In the genomic region with DNA sequence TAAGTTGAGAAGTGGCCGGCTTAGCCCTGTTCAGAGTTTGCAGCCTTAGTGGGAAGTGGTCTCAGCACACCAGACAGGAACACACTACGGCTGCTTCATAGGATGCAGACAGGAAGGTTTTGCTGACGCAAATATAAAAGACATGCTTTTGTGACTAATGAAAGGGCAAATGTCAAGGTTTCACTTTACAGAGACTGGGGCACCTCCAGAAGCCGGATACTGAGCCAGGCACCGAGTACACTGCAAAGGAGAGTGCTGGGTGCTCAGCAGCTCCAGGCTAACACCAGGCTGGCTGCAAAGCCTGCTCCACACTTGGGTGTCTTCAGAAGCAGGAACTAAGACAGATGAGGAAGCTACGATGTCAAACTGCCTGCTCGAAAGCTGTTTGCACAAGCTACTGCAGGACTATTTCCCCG, we compare ENCODE assay signal across 10 mouse cellular contexts. TPM values are rescaled to one million over a fixed set of nuclear protein-coding genes. Genes with fewer than 3 reads are reported as not detected.
A peak's percentile ranks its signal among the peaks of the same experiment; 100 is the strongest.
DNase-seq lines count a peak whose midpoint lies in the region; ATAC-seq and TF ChIP-seq lines count a peak whose summit lies in the region.
"Had no signal": no experiment of that assay in that cellular context is flagged by ENCODE, and none has a peak within 500 bp of the region (broad histone marks: within the 10 kb centered on the region; RNA-seq: fewer than 3 reads in every experiment).

No protein-coding gene starts in this region.

- TF ChIP-seq POLR2A in MEL (IDR thresholded peaks at IDR 0.05; ENCODE audit: control insufficient read depth in 1 of 2, insufficient read depth in 1 of 2, low read depth in 1 of 2, low read length in 2 of 2, poor library complexity in 1 of 2) = no peak

- H3K27me3 ChIP-seq in MEL (ENCODE audit: control insufficient read depth in 1 of 2, insufficient read depth in 2 of 2, low read length in 2 of 2) = no peaks in the 10 kb centered on the region
- H3K27me3 ChIP-seq: hindbrain, embryonic 12.5 days; neural tube, embryonic 13.5 days had no signal

- peak; percentile 56 for ATAC-seq in granulocyte monocyte progenitor cell, adult 5-6 weeks (replicated peaks; ENCODE audit: poor library complexity, severe bottlenecking)
- peak; percentile 68 for ATAC-seq in neutrophil, adult 5-6 weeks (ENCODE audit: extremely low read depth, insufficient number of reproducible peaks, low FRiP score, poor library complexity, severe bottlenecking)
- no peak for ATAC-seq in megakaryocyte-erythroid progenitor cell, adult 5-6 weeks (replicated peaks; ENCODE audit: low FRiP score, low TSS enrichment, poor library complexity, severe bottlenecking)

- no peaks in the 10 kb centered on the region for H3K9me3 ChIP-seq in MEL (replicated peaks; ENCODE audit: insufficient read depth, low read length)
- H3K9me3 ChIP-seq: hindbrain, embryonic 12.5 days; neural tube, embryonic 13.5 days had no signal

- DNase-seq in kidney, postnatal 14 days = peak; percentile 13
- no peak for DNase-seq in kidney, postnatal 25 days
- DNase-seq in MEL (ENCODE audit: low read depth, low spot score) = peak; percentile 30
- DNase-seq in frontal cortex, postnatal 10 days (ENCODE audit: low spot score in 2 of 2) = no peak
- no peak for DNase-seq in layer of hippocampus, adult 18-20 months (ENCODE audit: low spot score in 2 of 2)

- no peak overlapping the region for H3K9ac ChIP-seq in MEL (ENCODE audit: control insufficient read depth, low read depth, low read length, poor library complexity, severe bottlenecking)
- H3K9ac ChIP-seq: hindbrain, embryonic 12.5 days; neural tube, embryonic 13.5 days had no signal

- H3K36me3 ChIP-seq in MEL (ENCODE audit: control insufficient read depth in 1 of 2, insufficient read depth in 2 of 2, low read length in 2 of 2) = no peaks in the 10 kb centered on the region; a peak in 1 of 4 replicates
- H3K36me3 ChIP-seq: hindbrain, embryonic 12.5 days; neural tube, embryonic 13.5 days had no signal

- no peak for TF ChIP-seq EP300 in MEL (IDR thresholded peaks at IDR 0.05; ENCODE audit: low read depth in 1 of 2, low read length in 2 of 2)

- TF ChIP-seq RAD21 in MEL (IDR thresholded peaks at IDR 0.05; ENCODE audit: low read depth, low read length) = no peak

- no peaks in the 10 kb centered on the region for H3K4me1 ChIP-seq in MEL (ENCODE audit: control insufficient read depth in 1 of 2, insufficient read depth in 2 of 2, low read length in 2 of 2)

- H3K79me2 ChIP-seq in MEL (ENCODE audit: control insufficient read depth, insufficient read depth, low read length, poor library complexity) = no peaks in the 10 kb centered on the region

- TF ChIP-seq CTCF in MEL (IDR thresholded peaks at IDR 0.05 in 2 of 3, conservative IDR thresholded peaks at IDR 0.05 in 1 of 3; ENCODE audit: control insufficient read depth in 1 of 3, insufficient read depth in 1 of 3, low read depth in 2 of 3, low read length in 3 of 3, poor library complexity in 1 of 3, severe bottlenecking in 1 of 3) = no peak

- H3K27ac ChIP-seq in MEL (ENCODE audit: control insufficient read depth, low read depth, low read length) = no peak overlapping the region
- H3K27ac ChIP-seq: hindbrain, embryonic 12.5 days; neural tube, embryonic 13.5 days had no signal

- no peak overlapping the region for H3K4me3 ChIP-seq in MEL (ENCODE audit: control insufficient read depth in 1 of 2, insufficient read depth in 1 of 2, low read depth in 2 of 2, low read length in 2 of 2)
- H3K4me3 ChIP-seq: hindbrain, embryonic 12.5 days; neural tube, embryonic 13.5 days had no signal

TF ChIP-seq in MEL, 35 proteins besides CTCF, POLR2A, EP300 and RAD21:
- TF ChIP-seq MYB (IDR thresholded peaks at IDR 0.05; ENCODE audit: low read depth, low read length) (no peak), NELFE (IDR thresholded peaks at IDR 0.05; ENCODE audit: low read depth, low read length) (no peak), GATA1 (IDR thresholded peaks at IDR 0.05; ENCODE audit: low read depth, low read length) (no peak), ZC3H11A (IDR thresholded peaks at IDR 0.05; ENCODE audit: low read depth, low read length) (no peak), CHD2 (IDR thresholded peaks at IDR 0.05; ENCODE audit: low read length) (no peak), POLR2AphosphoS2 (IDR thresholded peaks at IDR 0.05; ENCODE audit: low read length) (no peak), TAL1 (IDR thresholded peaks at IDR 0.05; ENCODE audit: low read length) (no peak), GABPA (IDR thresholded peaks at IDR 0.05; ENCODE audit: low read depth, low read length) (no peak), BHLHE40 (IDR thresholded peaks at IDR 0.05; ENCODE audit: borderline replicate concordance, low read depth, low read length) (no peak), JUND (IDR thresholded peaks at IDR 0.05; ENCODE audit: low read depth, low read length) (no peak), HCFC1 (IDR thresholded peaks at IDR 0.05; ENCODE audit: low read depth, low read length) (no peak), SIN3A (IDR thresholded peaks at IDR 0.05; ENCODE audit: low read length) (no peak), USF1 (IDR thresholded peaks at IDR 0.05; ENCODE audit: low read depth, low read length) (no peak), MXI1 (IDR thresholded peaks at IDR 0.05; ENCODE audit: low read depth, low read length) (no peak)

RNA-seq across cellular contexts. Expression of a gene that starts 37.1 kb away (rescaled TPM):
- total RNA-seq in MEL (2012; rRNA removed) = 15.0 and 16.4 TPM in 2 replicates
- polyA plus RNA-seq in MEL (2012; ENCODE audit: insufficient read depth in 1 of 2, insufficient read length in 2 of 2, low read depth in 1 of 2, low replicate concordance in 2 of 2, missing spikeins in 1 of 2) = 10 to 100 TPM in 1 of 2 experiments, not detected in 1; 16.1 TPM
- 37.5 and 39.6 TPM in 2 replicates for total RNA-seq in granulocyte monocyte progenitor cell, adult 5-6 weeks (2014; fragmentation: Nextera tagmentation)
- 75.2 and 76.0 TPM in 2 replicates for total RNA-seq in granulocyte monocyte progenitor cell, adult 5-6 weeks (2017)
- 113 and 120 TPM in 2 replicates for total RNA-seq in neutrophil, adult 5-6 weeks (2017)
- total RNA-seq in layer of hippocampus, adult 18-20 months (2021) = 10 to 100 TPM; 53.6 to 57.1 TPM
- 45.9 and 52.1 TPM in 2 replicates for total RNA-seq in megakaryocyte-erythroid progenitor cell, adult 5-6 weeks (2014; fragmentation: Nextera tagmentation)
- 81.6 and 90.4 TPM in 2 replicates for total RNA-seq in megakaryocyte-erythroid progenitor cell, adult 5-6 weeks (2017)

RNA-seq across cellular contexts. Expression of a gene that starts 47.9 kb away (rescaled TPM):
- 0.23 and 0.29 TPM in 2 replicates for total RNA-seq in MEL (2012; rRNA removed)
- under 1 TPM in 1 of 2 experiments, not detected in 1; 0.39 TPM for polyA plus RNA-seq in MEL (2012; ENCODE audit: insufficient read depth in 1 of 2, insufficient read length in 2 of 2, low read depth in 1 of 2, low replicate concordance in 2 of 2, missing spikeins in 1 of 2)
- 3.8 and 9.0 TPM in 2 replicates for total RNA-seq in granulocyte monocyte progenitor cell, adult 5-6 weeks (2014; fragmentation: Nextera tagmentation)
- 1.9 and 4.9 TPM in 2 replicates for total RNA-seq in granulocyte monocyte progenitor cell, adult 5-6 weeks (2017)
- total RNA-seq in neutrophil, adult 5-6 weeks (2017) = 3.1 and 7.7 TPM in 2 replicates
- 10 to 100 TPM in 1 of 2 experiments, 1 to 10 TPM in 1; 9.0 to 10.6 TPM for total RNA-seq in layer of hippocampus, adult 18-20 months (2021)
- total RNA-seq in megakaryocyte-erythroid progenitor cell, adult 5-6 weeks (2014; fragmentation: Nextera tagmentation) = 1.8 TPM in 1 of 2 replicates, not detected in the other
- total RNA-seq in megakaryocyte-erythroid progenitor cell, adult 5-6 weeks (2017) = 0.50 and 0.80 TPM in 2 replicates

Comparison
In these comparisons a context has a peak if more than half of its experiments do, and no peak if none do; other contexts are left out.
1. DNase-seq: peak in kidney, postnatal 14 days (single experiment) and MEL (single experiment); none in kidney, postnatal 25 days (0 of 2), frontal cortex, postnatal 10 days (0 of 2) and layer of hippocampus, adult 18-20 months (0 of 2).